Mouse (Mus musculus) hematopoietic stem cell, adult 5-6 weeks (primary cell): ENCODE results near the gene Map1b. TPM values are rescaled to one million over a fixed set of nuclear protein-coding genes. Genes with fewer than 3 reads are reported as not detected.

Experiments used
- ATAC-seq, 2 experiments: fragments of 125-278 bp in 1 of 2; replicated peaks in 1 of 2; 2 replicates each; pipeline ENCODE4 v1.8.0; 2016 to 2017; ENCODE audit warnings: inconsistent platforms in 2 of 2, mild to moderate bottlenecking in 2 of 2, moderate number of reproducible peaks in 2 of 2, low read depth in 1 of 2, moderate TSS enrichment in 1 of 2; ENCODE audit not compliant: low FRiP score in 2 of 2, poor library complexity in 2 of 2, severe bottlenecking in 2 of 2, insufficient read depth in 1 of 2, low TSS enrichment in 1 of 2
- total RNA-seq: library from RNA; stranded (forward); fragments of 172-1452, 232-1000 nt; gene quantifications from 2 replicates; pipeline ENCODE4 v1.2.3, GENCODE M21; 2017

The Map1b gene
- total RNA-seq, 1 experiment from 2014 or later = 0.15 TPM

DNA sequence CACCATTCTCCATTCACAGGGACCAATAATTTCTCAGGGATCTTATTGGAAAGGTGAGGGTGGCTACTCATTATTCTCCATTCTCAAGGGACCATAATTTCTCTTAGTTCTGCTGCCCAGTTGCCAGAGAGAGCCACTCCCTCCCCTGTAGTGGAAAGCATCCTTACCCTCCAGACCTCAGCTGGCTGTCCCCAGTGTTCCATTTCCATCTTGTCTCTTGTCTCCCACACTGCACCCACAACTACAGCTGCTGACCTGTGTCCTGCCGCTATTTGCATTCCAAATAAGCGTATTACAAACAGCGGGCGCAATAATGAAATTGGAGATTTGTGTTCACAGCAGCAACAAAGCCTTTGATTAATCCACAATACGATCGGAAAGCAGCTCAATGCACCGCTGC is 46.3 kb downstream of the Map1b start:
- ATAC-seq = no peak

DNA sequence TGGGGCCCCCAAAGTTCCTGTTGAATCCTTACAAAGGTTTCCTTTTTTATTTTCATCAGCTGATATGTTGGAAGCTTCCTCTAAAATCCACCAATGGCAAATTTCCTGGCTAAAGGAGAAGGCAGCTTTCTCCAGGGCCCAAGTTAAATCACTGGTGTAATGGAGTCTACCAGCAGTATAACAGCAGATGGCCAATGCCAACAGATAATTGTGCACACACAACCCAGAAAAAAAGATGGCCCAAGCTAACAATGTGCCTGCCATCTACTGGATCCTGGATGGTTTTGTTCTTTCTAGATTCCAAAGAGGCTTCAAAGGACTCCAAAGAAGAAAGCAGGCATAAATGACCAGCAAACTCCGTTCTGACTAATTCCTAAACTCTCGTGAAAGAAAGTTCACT is 48.1 kb downstream of the Map1b start:
- no peak for ATAC-seq

DNA sequence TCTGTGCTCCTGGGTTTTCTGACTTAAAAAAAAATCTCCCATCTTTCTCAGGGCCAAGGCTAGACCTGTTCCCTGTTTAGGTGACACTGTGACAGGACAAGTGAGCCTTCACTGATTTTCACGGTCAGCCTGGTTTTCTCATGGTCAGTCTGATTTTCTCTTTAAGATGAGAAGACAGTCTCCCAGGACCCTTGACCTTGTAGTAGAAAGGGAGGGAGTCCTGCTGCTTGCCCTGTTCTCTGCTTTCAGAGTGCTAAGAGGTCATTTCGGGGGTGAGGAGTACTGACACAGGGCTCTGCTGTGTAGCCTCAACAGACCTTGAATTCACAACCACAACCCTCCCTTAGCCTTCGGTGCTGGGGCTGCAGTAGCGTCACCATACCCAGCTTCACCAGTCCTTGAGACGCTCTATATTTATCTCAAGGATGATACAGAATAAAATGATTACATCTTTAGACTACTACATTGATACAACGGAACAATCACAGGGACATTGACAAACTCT is 49.5 kb downstream of the Map1b start:
- no peak for ATAC-seq

DNA sequence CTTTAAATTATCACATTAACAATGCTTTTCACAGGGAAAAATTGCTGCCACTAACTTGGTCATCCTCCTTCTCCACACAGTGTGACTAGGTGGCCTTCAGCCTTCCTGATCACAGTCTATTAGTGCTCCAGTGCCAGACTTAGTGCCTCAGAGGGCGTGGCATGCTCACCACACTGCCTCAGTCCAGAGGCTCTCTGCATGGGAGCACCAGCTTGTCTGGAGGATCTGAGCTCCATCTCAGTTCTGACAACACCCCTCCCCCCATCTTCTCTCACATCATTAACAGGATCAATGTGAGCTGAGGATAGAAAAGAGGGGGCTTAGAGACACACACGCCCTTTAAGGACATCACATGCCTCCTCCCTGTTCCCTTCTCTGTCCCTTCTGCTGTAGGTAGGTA is 50.3 kb downstream of the Map1b start:
- ATAC-seq = no peak

DNA sequence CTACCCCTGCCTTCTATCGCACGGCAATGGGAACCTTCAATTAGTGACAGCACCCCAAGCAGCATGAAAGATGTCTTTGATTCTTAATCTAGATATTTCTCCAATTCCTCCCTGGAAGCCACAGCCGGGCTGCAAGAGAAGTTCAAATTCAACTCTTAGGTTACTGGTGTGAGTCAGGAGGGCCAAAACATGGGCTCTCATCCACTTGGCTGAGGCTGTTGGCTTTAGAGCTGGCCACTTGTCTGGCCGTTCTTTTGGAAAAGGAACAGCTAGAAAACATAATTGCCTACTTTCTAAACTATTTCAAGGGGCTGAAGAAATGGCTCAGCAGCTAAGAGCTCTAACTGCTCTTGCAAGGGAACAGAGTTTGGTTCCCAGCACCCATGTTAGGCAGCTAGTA is 51.8 kb downstream of the Map1b start:
- no peak for ATAC-seq

DNA sequence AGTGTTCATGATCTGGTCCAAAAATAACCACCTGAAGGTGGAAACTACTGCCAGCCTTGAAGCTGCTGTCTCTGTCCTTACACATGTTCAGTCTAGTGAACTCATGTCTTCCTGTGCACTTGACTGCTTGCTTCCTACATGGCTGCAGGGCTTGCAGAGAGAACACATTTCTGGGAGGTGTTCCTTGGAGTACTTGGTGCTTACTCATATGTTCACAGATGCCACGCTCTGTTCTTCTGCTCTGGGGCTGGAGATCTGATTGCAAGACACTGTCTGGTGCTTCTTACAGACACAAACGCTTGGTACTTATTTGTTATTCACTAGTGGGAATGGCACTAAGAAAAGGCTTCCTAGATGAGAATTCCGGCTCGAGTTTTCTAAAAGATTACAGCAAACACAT is 54.5 kb downstream of the Map1b start:
- ATAC-seq = no peak

DNA sequence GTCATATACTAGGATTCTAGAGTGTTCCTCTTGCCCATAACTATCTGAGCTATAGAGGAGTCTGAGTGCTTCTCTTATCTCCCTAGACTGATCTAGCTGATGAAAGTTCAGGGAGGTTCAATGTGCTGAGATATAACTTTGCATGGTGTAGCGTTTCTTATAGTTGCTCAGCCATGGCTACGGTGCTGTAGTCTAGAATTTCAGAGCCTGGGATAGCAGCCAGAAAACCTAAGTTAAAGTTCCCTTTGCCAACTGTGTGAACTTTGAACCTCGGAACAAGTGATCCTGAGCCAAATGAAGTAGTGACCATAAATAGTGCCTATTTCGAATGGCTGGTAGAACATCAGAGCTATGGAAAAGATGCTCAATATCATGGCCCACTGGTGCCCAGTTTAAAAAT is 56.7 kb downstream of the Map1b start:
- ATAC-seq = no peak

DNA sequence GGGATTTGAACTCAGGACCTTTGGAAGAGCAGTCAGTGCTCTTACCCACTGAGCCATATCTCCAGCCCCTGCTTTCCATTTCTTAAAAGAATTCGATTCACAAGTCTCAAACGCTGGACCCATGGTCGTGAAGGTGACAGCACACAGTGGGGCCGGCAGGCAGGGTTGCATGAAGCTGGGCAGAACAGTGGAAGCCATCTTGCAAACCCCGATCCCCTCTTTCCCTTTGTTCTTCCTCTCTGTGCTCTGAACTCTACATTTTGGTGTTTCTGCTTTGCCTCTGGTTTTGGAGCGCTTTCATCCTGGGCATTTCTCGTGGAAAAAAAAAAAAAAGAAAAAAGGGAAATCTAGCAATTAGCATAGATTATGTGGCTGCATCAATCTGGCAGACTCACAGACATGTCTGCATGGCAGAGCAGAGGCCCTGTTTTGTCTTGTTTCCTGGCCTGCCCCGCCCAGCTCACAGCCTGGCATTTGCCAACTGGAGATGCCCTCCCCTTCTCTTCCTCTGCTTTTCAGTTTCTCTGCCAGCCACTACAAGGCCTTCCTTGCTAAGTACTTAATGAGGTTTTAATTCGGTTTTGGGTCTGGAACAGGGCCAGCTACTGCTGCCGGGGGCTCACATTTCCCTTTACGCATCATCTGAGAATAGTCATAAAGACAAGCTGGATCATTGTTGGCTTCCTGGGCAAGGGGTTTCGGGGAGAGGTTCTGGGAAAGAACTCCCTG is 57.5 kb downstream of the Map1b start:
- ATAC-seq = no peak

DNA sequence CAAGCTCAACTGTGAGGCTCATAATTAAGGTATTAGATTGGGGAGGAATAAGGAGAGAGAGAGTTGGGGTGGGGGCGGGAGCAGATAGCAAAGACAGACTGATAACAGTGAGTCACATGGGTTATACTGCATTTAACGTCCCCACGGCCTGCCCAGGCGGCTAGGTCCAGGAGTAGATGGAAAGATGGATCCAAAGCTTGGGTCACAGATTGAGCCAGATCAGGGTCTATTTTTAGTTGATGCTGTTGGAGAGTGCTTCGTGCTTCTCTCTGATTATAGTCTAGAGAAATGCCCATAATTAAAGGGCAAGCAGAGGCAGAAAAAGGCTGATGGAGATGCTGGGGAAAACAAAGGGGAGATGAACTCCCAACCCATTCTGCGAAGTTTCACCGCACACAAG is 61.4 kb downstream of the Map1b start:
- ATAC-seq = no peak

DNA sequence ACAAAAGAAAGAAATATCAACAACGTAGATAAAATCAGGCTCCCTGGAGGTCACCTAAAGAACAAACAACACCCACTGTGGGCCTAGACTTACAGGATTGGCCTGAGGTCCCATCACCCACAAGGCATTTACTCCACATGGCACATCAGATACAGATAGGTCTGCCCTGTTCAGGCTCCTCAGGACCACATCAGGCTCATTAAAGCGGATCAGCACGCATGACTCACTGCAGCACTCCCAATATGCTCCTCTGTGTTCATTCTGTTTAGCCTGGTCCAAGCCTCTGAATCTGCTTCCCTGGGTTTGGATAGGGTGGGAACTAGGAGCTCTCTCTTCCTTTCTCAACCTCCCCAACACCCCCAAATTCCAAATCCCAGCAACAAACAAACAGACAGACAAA is 63.9 kb downstream of the Map1b start:
- ATAC-seq = no peak

DNA sequence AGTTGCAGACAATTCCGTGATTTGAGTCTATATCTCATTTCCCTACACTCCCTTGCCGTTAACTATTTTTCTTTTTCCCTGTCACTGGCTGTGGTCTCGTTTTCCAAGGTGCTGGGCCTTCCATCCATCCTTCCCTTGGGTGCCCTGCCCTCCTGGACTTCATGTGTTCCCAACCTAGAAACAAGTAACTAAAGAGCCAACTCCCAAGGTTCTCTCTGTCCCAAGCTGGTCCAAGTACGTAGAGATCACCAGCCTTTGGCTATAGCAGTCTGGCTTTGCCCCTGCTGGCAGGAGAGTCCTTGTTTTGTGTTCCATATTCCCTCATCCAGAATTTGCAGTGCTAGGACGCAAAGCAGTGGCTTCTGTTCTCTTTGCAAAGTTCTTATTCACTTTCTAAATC is 65.1 kb downstream of the Map1b start:
- ATAC-seq = no peak

DNA sequence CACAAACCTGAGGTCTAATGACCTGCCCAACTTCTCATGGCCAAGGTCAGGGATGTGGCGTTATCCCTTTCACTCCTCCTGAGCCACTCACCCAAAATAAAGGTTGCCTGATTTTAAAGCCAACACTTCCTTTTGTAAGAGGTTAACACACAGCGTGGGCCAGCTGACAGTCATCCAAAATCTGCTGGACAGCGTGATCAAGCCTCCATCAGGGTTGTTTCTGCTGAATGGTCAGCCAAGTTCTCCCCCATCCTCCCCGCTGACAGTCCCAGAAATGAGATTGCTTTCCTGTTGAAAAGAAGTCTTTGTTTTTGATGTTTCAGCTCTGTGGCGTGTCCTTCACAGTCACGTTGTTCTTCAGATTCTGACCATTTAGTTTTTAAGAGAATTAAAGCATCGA is 65.6 kb downstream of the Map1b start:
- ATAC-seq = no peak

DNA sequence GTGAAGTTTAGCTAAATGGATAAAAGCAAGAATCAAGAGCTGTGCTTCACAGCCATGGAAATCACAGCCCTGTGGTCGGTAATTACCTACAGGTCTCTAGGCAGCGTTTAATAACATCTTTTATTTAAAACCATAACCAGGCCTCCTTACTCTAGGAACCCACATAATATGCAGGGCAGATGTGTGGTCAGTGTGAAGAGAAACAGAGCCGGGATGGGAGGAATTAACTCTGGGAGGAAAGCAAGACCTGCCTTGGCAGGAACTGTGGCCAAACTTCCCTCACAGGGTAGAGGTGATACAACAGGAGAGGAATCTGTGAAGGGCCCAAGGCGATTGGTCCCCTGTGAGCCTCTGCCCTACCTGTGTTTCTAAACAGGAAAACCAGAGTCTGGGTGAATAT is 66.8 kb downstream of the Map1b start:
- ATAC-seq = no peak

DNA sequence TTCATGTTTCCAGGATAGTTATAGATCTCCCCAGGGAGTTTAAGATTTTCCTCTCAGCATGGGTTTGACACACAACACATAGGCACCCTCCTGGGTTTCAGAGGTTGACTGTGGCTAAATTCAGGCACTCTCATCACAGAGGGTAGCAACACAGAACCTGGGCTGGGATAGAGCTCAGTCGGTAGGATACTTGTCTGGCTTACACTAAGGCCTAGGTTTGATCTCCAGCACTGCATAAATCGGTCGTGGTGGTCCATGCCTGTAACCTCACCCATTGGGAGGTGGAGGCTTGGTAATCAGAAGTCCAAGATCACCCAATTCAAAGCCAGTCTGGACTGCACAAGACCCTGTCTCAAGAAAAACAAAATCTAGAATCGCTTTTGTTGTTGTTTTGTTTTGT is 68.1 kb downstream of the Map1b start:
- ATAC-seq = no peak

DNA sequence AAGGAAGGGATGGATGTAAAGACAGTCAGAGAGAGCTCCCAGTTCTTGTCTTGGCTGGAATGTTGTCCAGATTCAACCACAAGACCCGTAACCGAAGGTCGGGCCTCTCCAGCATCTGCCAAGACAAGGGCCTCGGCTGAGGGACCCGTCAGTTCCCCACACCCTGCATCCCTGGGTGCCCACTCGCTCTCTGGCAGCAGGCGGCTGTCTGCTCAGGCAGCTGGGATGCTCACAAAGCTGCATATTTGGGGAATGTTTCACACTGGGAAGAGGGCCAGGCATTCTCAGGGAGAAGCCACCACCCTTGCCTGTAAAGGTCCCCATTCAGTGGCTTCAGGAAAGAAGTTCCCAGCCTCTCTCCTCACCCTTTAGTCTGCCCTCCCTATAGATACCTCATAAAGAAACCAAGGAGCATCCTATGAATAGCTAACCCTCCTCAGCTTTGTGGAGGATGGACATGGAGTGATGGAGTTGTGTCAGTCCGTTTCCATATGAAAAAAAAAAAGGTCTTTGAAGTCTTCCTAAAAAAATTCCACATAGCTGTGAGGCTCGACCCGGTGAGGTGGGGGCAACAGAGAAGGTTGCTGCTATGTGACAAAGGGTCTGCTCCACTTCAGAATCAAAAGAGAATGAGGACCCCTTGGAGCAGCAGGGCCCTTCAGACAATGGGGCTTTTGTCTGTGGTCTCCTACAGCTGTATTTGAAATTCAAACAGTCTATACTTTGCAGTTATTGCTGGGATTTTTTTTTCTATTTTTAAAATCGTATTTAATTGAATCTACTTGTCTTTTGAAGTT is 68.7 kb downstream of the Map1b start:
- no peak for ATAC-seq

DNA sequence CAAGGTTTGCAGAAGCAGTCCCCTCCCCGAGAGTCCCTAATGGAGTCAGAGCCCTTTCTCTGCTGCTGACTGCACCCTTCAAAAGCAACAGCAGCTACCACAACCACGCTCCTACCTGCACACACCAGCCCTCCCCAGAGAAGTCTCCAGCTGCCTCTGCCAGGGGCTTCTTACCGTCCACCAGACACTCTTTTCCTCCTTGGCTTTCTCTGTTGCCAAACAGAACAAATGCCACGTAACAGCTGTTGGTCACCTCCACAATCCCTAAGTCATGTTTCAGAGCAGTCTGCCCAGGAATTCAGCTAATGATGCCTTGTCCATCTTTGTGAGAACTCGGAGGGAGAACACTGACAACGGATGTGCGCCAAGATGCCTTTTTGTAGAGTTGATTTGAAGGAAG is 69.3 kb downstream of the Map1b start:
- no peak for ATAC-seq

DNA sequence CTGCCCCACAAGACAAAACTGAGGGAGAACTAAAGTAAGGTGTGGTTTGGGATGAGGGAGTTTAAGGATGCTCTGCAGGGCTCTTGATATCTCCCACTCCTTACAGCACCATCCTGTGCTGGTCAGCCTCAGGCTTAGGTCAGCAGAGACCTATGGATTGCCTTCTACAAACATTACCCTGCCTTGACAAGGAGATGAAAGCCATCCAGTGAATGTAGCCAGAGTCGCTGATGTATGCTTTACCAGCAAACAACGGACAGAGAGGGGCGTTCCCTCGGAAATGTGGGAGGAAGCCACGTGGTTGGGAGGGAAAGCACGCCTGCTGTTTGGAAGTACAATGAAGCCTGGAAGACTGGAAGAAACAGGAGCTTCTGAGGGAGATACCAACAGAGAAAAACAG is 71.5 kb downstream of the Map1b start:
- ATAC-seq = no peak

DNA sequence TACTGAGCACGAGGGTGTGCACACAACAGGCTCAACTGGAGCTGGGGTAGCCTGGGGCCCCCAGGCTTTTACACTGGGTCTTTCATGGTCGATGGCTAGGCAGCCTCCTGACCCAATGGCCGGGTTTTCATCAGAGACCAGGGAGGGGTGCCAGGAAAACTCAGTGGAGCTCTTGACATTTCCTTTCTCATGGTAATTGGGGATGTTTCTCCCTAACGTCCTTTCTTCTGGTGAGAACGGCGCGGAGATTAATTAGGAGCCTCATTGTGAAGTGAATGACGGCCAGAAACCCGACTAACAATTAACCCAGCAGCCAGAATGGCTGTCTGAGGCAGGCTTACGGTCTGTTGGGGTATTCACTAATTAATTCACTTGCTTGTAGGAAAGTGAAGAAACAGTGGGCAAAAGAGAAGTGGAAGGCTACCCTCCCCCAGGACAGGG is 71.9 kb downstream of the Map1b start:
- no peak for ATAC-seq
